8 mouse cellular contexts compared by ENCODE assay signal in the genomic region with DNA sequence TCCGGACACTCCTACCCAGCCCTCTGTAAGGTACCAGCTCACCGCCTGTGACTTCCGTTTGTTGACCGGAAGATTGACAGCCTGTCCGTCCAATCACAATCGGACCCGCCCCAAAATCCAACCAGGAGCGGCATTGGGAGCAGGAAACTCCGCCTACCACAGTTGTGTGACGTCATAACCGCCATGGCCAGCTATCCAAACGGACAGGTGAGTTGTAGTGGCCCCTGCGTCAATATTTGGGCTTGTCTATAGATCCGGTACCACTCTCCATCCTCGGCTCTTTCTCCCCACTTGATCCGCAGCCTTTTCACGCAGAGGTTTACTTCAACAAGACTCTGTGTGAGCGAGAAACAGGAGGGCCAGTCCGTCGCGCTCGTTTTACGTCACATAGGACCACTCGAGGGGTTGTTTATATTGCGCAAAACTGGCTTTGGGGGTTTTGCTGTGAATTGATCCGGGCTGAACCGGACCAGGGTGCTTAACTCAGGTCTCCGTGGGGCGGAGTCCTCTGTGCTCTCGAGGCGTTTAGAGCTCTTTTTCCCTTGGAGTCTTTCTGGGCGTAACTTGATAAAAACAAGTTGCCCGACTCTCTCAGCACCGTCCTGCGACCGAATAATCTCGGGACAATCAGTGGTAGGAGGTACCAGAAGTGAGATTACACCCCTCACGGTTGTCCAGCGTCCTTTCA. TPM values are rescaled to one million over a fixed set of nuclear protein-coding genes. Genes with fewer than 3 reads are reported as not detected.
DNase-seq lines count a peak whose midpoint lies in the region; ATAC-seq and TF ChIP-seq lines count a peak whose summit lies in the region.

No protein-coding gene starts in this region.

- H3K4me2 ChIP-seq in forebrain, embryonic 16.5 days (ENCODE audit: low read length), result peak overlapping the region; percentile 89
- H3K4me2 ChIP-seq in lung, embryonic 14.5 days, result peak overlapping the region; percentile 87

- in situ Hi-C loops in ES-E14 (cut with MboI; ENCODE audit: low sequenced_read_pairs in 2 of 2, unreplicated experiment in 2 of 2), result no loop called here

- TF ChIP-seq CTCF in layer of hippocampus, adult 2 months (conservative IDR thresholded peaks at IDR 0.05), result no peak
- TF ChIP-seq CTCF in lung, embryonic 14.5 days (IDR thresholded peaks at IDR 0.05; ENCODE audit: low read depth), result no peak
- no peak for TF ChIP-seq CTCF in olfactory bulb, adult 2 months (IDR thresholded peaks at IDR 0.05; ENCODE audit: insufficient read depth, low read depth, low read length)
- no peak for TF ChIP-seq CTCF in thymus, adult 2 months (IDR thresholded peaks at IDR 0.05; ENCODE audit: borderline replicate concordance, control insufficient read depth, extremely low read depth, insufficient read depth, low read length, poor library complexity)

- peak overlapping the region; percentile 75 for H3K9ac ChIP-seq in ES-E14 (ENCODE audit: insufficient read depth, low read depth, low read length, poor library complexity, severe bottlenecking)
- H3K9ac ChIP-seq in forebrain, embryonic 16.5 days (replicated peaks; ENCODE audit: low read depth, low read length), result peak overlapping the region; percentile 61
- H3K9ac ChIP-seq in lung, embryonic 14.5 days, result peak overlapping the region; percentile 72

- intact Hi-C loops in heart, postnatal 36 days (cut with DNase I), result no loop called here

- peak overlapping the region; percentile 87 for H3K27ac ChIP-seq in ES-E14 (ENCODE audit: insufficient read depth, low read depth, low read length, poor library complexity, severe bottlenecking)
- peak overlapping the region; percentile 28 for H3K27ac ChIP-seq in forebrain, embryonic 16.5 days (ENCODE audit: low read length)
- peak overlapping the region; percentile 94 for H3K27ac ChIP-seq in layer of hippocampus, adult 2 months
- peak overlapping the region; percentile 88 for H3K27ac ChIP-seq in lung, embryonic 14.5 days (ENCODE audit: low read depth)
- peak overlapping the region; percentile 77 for H3K27ac ChIP-seq in olfactory bulb, adult 2 months (ENCODE audit: insufficient read depth, low read depth, low read length)
- peak overlapping the region; percentile 47; the same call in 1 of the 2 replicates for H3K27ac ChIP-seq in thymus, adult 2 months (ENCODE audit: control insufficient read depth, insufficient read depth, low read length)

- peak overlapping the region; percentile 77 to 86 for H3K4me3 ChIP-seq in ES-E14 (ENCODE audit: insufficient read depth in 1 of 2, low read depth in 1 of 2, low read length in 2 of 2, poor library complexity in 1 of 2, severe bottlenecking in 1 of 2)
- peak overlapping the region; percentile 86 for H3K4me3 ChIP-seq in forebrain, embryonic 16.5 days (replicated peaks; ENCODE audit: low read length)
- H3K4me3 ChIP-seq in layer of hippocampus, adult 2 months, result peak overlapping the region; percentile 76
- peak overlapping the region; percentile 71 for H3K4me3 ChIP-seq in lung, embryonic 14.5 days (ENCODE audit: low read depth, low read length)
- peak overlapping the region; percentile 92 for H3K4me3 ChIP-seq in olfactory bulb, adult 2 months (ENCODE audit: insufficient read depth, low read depth, low read length)
- H3K4me3 ChIP-seq in thymus, adult 2 months (ENCODE audit: control insufficient read depth, insufficient read depth, low read length), result peak overlapping the region; percentile 92

- H3K4me1 ChIP-seq in ES-E14 (ENCODE audit: control insufficient read depth in 2 of 2, insufficient read depth in 2 of 2, low read length in 2 of 2, poor library complexity in 1 of 2), result peaks cover 0 to 5% of the 10 kb centered on the region in 2 experiments; a peak in 2 of 4 replicates
- H3K4me1 ChIP-seq in forebrain, embryonic 16.5 days (replicated peaks; ENCODE audit: control insufficient read depth, insufficient read depth, low read length), result peaks cover 15% of the 10 kb centered on the region
- peaks cover 5% of the 10 kb centered on the region; the same call in 1 of the 2 replicates for H3K4me1 ChIP-seq in lung, embryonic 14.5 days (ENCODE audit: insufficient read depth)
- H3K4me1 ChIP-seq in olfactory bulb, adult 2 months (ENCODE audit: control insufficient read depth, insufficient read depth, low read length), result peaks cover 19% of the 10 kb centered on the region
- H3K4me1 ChIP-seq in thymus, adult 2 months (replicated peaks; ENCODE audit: control insufficient read depth, insufficient read depth, low read length), result no peaks in the 10 kb centered on the region

- ATAC-seq in forebrain, embryonic 16.5 days, result peak; percentile 98
- ATAC-seq in lung, embryonic 14.5 days (ENCODE audit: insufficient read depth), result peak; percentile 93

- H3K9me3 ChIP-seq in ES-E14 (ENCODE audit: control insufficient read depth, insufficient read depth, low read depth, low read length), result no peaks in the 10 kb centered on the region
- H3K9me3 ChIP-seq in forebrain, embryonic 16.5 days (ENCODE audit: control insufficient read depth, low read length), result peaks cover 3% of the 10 kb centered on the region; the same call in 1 of the 2 replicates
- no peaks in the 10 kb centered on the region for H3K9me3 ChIP-seq in lung, embryonic 14.5 days (ENCODE audit: low read depth, low read length)

- no peaks in the 10 kb centered on the region for H3K36me3 ChIP-seq in ES-E14 (ENCODE audit: control insufficient read depth, insufficient read depth, low read length, poor library complexity, severe bottlenecking)
- H3K36me3 ChIP-seq in forebrain, embryonic 16.5 days (ENCODE audit: control insufficient read depth, insufficient read depth), result no peaks in the 10 kb centered on the region
- 0 out of 2 replicates have a peak, but pooled peaks cover 2% of the 10 kb centered on the region for H3K36me3 ChIP-seq in lung, embryonic 14.5 days (ENCODE audit: insufficient read depth)
- no peaks in the 10 kb centered on the region for H3K36me3 ChIP-seq in thymus, adult 2 months (ENCODE audit: control insufficient read depth, insufficient read depth, low read length)

- no peaks in the 10 kb centered on the region for H3K27me3 ChIP-seq in forebrain, embryonic 16.5 days (replicated peaks; ENCODE audit: control insufficient read depth, insufficient read depth, low read length)
- H3K27me3 ChIP-seq in lung, embryonic 14.5 days (ENCODE audit: insufficient read depth, low read length), result no peaks in the 10 kb centered on the region
- H3K27me3 ChIP-seq in thymus, adult 2 months (ENCODE audit: control insufficient read depth, insufficient read depth, low read length), result no peaks in the 10 kb centered on the region

- peak; percentile 12; the same call in 1 of the 2 replicates for TF ChIP-seq POLR2A in olfactory bulb, adult 2 months (IDR thresholded peaks at IDR 0.05; ENCODE audit: insufficient read depth, low read depth, low read length)
- TF ChIP-seq POLR2A in thymus, adult 2 months (IDR thresholded peaks at IDR 0.05; ENCODE audit: control insufficient read depth, extremely low read depth, insufficient read depth, low read length, poor library complexity), result no peak

- DNase-seq in ES-E14 (ENCODE audit: low read depth, low spot score), result peak; percentile 100
- peak; percentile 99 for DNase-seq in cerebellum, adult 11-12 months
- DNase-seq in heart, postnatal 36 days, result peak; percentile 100
- DNase-seq in layer of hippocampus, adult 2 months (ENCODE audit: low spot score in 2 of 2), result peak; percentile 100
- peak; percentile 100 for DNase-seq in lung, embryonic 14.5 days
- peak; percentile 99 for DNase-seq in thymus, adult 2 months

- 1% methylated on average over 39 of the region's 39 CpGs for WGBS in forebrain, embryonic 16.5 days
- WGBS in lung, embryonic 14.5 days, result under 1% methylated on average over 39 of the region's 39 CpGs
- under 1% methylated on average over 39 of the region's 39 CpGs for WGBS in olfactory bulb, adult 2 months
- WGBS in thymus, adult 2 months, result under 1% methylated on average over 39 of the region's 39 CpGs

TF ChIP-seq in ES-E14, 5 proteins besides CTCF, POLR2A, EP300 and RAD21:
- TF ChIP-seq HCFC1 (IDR thresholded peaks at IDR 0.05; ENCODE audit: borderline replicate concordance, insufficient read depth, low read length) (peak; percentile 50; the same call in 1 of the 2 replicates), MAFK (IDR thresholded peaks at IDR 0.05; ENCODE audit: insufficient read depth, low read depth, low read length) (no peak)

RNA-seq across cellular contexts. Expression of a gene that starts 5.2 kb away (rescaled TPM):
- 25.4 and 36.2 TPM in 2 replicates for total RNA-seq in ES-E14 (2012; rRNA removed)
- 63.0 and 63.1 TPM in 2 replicates for polyA plus RNA-seq in forebrain, embryonic 16.5 days (2015; fragmentation: Nextera tagmentation; extraction: Ambion mirVana)
- total RNA-seq in heart, postnatal 36 days (2021), result 10 to 100 TPM; 37.5 to 37.6 TPM
- total RNA-seq in layer of hippocampus, adult 2 months (2021), result 10 to 100 TPM; 64.7 to 72.0 TPM
- 68.9 and 69.4 TPM in 2 replicates for polyA plus RNA-seq in lung, embryonic 14.5 days (2014; fragmentation: Nextera tagmentation; extraction: Ambion mirVana)
- polyA plus RNA-seq in olfactory bulb, adult 2 months (2012; ENCODE audit: insufficient read depth, insufficient read length, low replicate concordance, missing spikeins), result not detected in 2 replicates
- 103 and 105 TPM in 2 replicates for polyA plus RNA-seq in thymus, adult 2 months (2012; rRNA removed)

RNA-seq across cellular contexts. Expression of a gene that starts 31.6 kb away (rescaled TPM):
- 0.16 and 0.22 TPM in 2 replicates for total RNA-seq in ES-E14 (2012; rRNA removed)
- 0.30 and 0.81 TPM in 2 replicates for polyA plus RNA-seq in forebrain, embryonic 16.5 days (2015; fragmentation: Nextera tagmentation; extraction: Ambion mirVana)
- total RNA-seq in heart, postnatal 36 days (2021), result not detected
- 1 to 10 TPM; 2.7 to 2.8 TPM for total RNA-seq in layer of hippocampus, adult 2 months (2021)
- 0.14 and 0.39 TPM in 2 replicates for polyA plus RNA-seq in lung, embryonic 14.5 days (2014; fragmentation: Nextera tagmentation; extraction: Ambion mirVana)
- polyA plus RNA-seq in olfactory bulb, adult 2 months (2012; ENCODE audit: insufficient read depth, insufficient read length, low replicate concordance, missing spikeins), result not detected in 2 replicates
- 0.30 and 1.1 TPM in 2 replicates for polyA plus RNA-seq in thymus, adult 2 months (2012; rRNA removed)

RNA-seq across cellular contexts. Expression of a gene that starts 59.9 kb away (rescaled TPM):
- total RNA-seq in ES-E14 (2012; rRNA removed), result 3.1 and 4.9 TPM in 2 replicates
- 7.4 and 8.7 TPM in 2 replicates for polyA plus RNA-seq in forebrain, embryonic 16.5 days (2015; fragmentation: Nextera tagmentation; extraction: Ambion mirVana)
- total RNA-seq in heart, postnatal 36 days (2021), result 1 to 10 TPM; 7.4 to 8.5 TPM
- total RNA-seq in layer of hippocampus, adult 2 months (2021), result 10 to 100 TPM; 14.5 to 15.2 TPM
- polyA plus RNA-seq in lung, embryonic 14.5 days (2014; fragmentation: Nextera tagmentation; extraction: Ambion mirVana), result 55.7 and 59.5 TPM in 2 replicates
- polyA plus RNA-seq in olfactory bulb, adult 2 months (2012; ENCODE audit: insufficient read depth, insufficient read length, low replicate concordance, missing spikeins), result not detected in 2 replicates
- 2.6 and 4.4 TPM in 2 replicates for polyA plus RNA-seq in thymus, adult 2 months (2012; rRNA removed)

Comparison
In these comparisons a context has a peak if more than half of its experiments do, and no peak if none do; other contexts are left out.
1. Peak in every context shown above with its lines: DNase-seq, ATAC-seq, H3K4me3 ChIP-seq and H3K27ac ChIP-seq.
2. H3K27ac ChIP-seq: peak in every context shown above with its lines; median percentile 94 in layer of hippocampus, adult 2 months; 88 in lung, embryonic 14.5 days; 87 in ES-E14; 77 in olfactory bulb, adult 2 months; 47 in thymus, adult 2 months; 28 in forebrain, embryonic 16.5 days.